Mouse (Mus musculus): ENCODE measurements around the gene Actrt1. TPM values are rescaled to one million over a fixed set of nuclear protein-coding genes. Genes with fewer than 3 reads are reported as not detected.

The Actrt1 gene
- not detected in 2 replicates for polyA plus RNA-seq (2021; fragmentation: Nextera tagmentation)
- long read RNA-seq, experiment 1, result 0 reads
- long read RNA-seq, experiment 2, result 0 reads

DNA sequence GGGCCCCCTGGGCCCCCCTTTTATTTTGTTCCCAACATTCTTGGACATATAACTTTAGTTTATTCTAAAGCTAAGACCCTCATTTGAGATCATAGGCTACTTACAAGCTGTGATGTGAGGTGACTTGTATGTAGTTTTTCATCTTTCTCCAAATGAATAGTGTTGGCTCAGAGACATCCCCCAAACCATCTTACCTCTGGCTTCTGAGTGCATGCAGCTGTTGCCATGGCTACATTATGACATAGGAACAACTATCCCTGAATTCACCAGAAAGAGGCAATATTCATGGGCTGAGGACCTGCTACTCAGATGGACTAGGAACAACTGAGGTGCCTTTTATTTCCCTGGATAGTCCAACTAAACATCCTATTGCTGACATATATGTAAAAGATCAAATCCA, at the start of gene Actrt1:
Gene Actrt1, plus strand, starts transcription at position 301 of the 400 bp plus-strand sequence.

